Mouse (Mus musculus): Measurements from ENCODE around the gene Sirt4.

Sirt4 gene

GRCm38 (mm10) chr5:115434853-115435754, 49.4 kb downstream of the Sirt4 start:
- DNase-seq (ENCODE audit: low spot score) = no peak

- no peak for DNase-seq (ENCODE audit: low spot score)
These were observed 50.2 kb downstream of the Sirt4 start for GRCm38 (mm10) chr5:115434280-115434852.

GRCm38 (mm10) chr5:115433191-115433590, 51.3 kb downstream of the Sirt4 start:
- DNase-seq (ENCODE audit: low spot score) = no peak

- no peak for DNase-seq (ENCODE audit: low spot score)
These were observed 52.1 kb downstream of the Sirt4 start for GRCm38 (mm10) chr5:115432395-115432794.

GRCm38 (mm10) chr5:115431898-115432259, 52.6 kb downstream of the Sirt4 start:
- DNase-seq (ENCODE audit: low spot score) = no peak

GRCm38 (mm10) chr5:115431061-115431897, 53.2 kb downstream of the Sirt4 start:
- peak; percentile 80 for DNase-seq (ENCODE audit: low spot score)

GRCm38 (mm10) chr5:115430187-115430960, 54.2 kb downstream of the Sirt4 start:
- DNase-seq (ENCODE audit: low spot score) = peak; percentile 69

GRCm38 (mm10) chr5:115429359-115430186, 55.0 kb downstream of the Sirt4 start, which contains the start of gene Msi1:
Gene Msi1 (plus strand): TSS chr5:115429599.
- DNase-seq (ENCODE audit: low spot score) = peak; percentile 76

GRCm38 (mm10) chr5:115428831-115429358, 55.6 kb downstream of the Sirt4 start:
- no peak for DNase-seq (ENCODE audit: low spot score)
